Mouse (Mus musculus) E14TG2a.4 (cell line): ENCODE results near the gene Hic2.
"Not testable (repeated sequence)": the region's sequence is repeated elsewhere in the genome, so short reads cannot be mapped to it uniquely, and the experiment has no call there.

Experiments used
- H3K27me3 ChIP-seq: 2 replicates; pipeline ENCODE4 v1.6.1; 2014; ENCODE audit warnings: low read length, control low read depth; ENCODE audit not compliant: insufficient read depth
- H3K36me3 ChIP-seq: 2 replicates; pipeline ENCODE4 v1.6.1; 2014; ENCODE audit warnings: low read length, control low read depth; ENCODE audit not compliant: insufficient read depth
- H3K4me1 ChIP-seq: replicated peaks from 2 replicates; pipeline ENCODE4 v1.6.1; 2014; ENCODE audit warnings: low read depth, low read length, control low read depth
- H3K4me3 ChIP-seq: replicated peaks from 2 replicates; pipeline ENCODE4 v1.5.1; 2014; ENCODE audit warnings: mild to moderate bottlenecking, low read length
- H3K9me3 ChIP-seq: 2 replicates; pipeline ENCODE4 v1.6.1; 2014; ENCODE audit warnings: low read length, control low read depth
- CTCF ChIP-seq: conservative IDR thresholded peaks from 2 replicates; pipeline ENCODE4 v1.5.1; 2014; ENCODE audit warnings: low read length
- NANOG ChIP-seq: IDR thresholded peaks from 2 replicates; pipeline ENCODE4 v1.6.1; 2014; ENCODE audit warnings: borderline replicate concordance, low read length, mixed read lengths
- POU5F1 ChIP-seq: IDR thresholded peaks from 2 replicates; pipeline ENCODE4 v1.6.1; 2014; ENCODE audit warnings: low read length, borderline replicate concordance

Gene Hic2

GRCm38 (mm10) chr16:17226496-17226895 is 6.9 kb upstream of the Hic2 start:
- H3K27me3 ChIP-seq = peaks cover 2% of the 10 kb centered on the region; the same call in 1 of the 2 replicates
- no peaks in the 10 kb centered on the region for H3K9me3 ChIP-seq
- H3K4me1 ChIP-seq = peaks cover 22% of the 10 kb centered on the region
- H3K4me3 ChIP-seq = no peak overlapping the region
- no peak for TF ChIP-seq NANOG
- no peak for TF ChIP-seq POU5F1
- no peak for TF ChIP-seq CTCF
- H3K36me3 ChIP-seq = no peaks in the 10 kb centered on the region

DNA sequence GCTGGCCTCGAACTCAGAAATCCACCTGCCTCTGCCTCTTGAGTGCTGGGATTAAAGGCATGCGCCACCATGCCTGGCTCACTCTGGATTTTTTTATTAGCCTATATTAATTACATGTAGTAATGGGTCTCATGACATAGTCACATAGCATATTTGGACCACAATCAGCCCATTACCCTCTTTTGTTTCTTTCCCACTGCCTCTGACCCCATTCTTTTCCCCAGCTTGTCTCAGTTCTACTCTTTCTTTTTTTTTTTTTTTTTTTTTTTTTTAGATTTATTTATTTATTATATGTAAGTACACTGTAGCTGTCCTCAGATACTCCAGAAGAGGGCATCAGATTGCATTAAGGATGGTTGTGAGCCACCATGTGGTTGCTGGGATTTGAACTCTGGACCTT is 1.8 kb upstream of the Hic2 start:
- H3K9me3 ChIP-seq, H3K27me3 ChIP-seq, H3K36me3 ChIP-seq, H3K4me3 ChIP-seq: not testable (repeated sequence)
- H3K4me1 ChIP-seq = peaks cover 30% of the 10 kb centered on the region

DNA sequence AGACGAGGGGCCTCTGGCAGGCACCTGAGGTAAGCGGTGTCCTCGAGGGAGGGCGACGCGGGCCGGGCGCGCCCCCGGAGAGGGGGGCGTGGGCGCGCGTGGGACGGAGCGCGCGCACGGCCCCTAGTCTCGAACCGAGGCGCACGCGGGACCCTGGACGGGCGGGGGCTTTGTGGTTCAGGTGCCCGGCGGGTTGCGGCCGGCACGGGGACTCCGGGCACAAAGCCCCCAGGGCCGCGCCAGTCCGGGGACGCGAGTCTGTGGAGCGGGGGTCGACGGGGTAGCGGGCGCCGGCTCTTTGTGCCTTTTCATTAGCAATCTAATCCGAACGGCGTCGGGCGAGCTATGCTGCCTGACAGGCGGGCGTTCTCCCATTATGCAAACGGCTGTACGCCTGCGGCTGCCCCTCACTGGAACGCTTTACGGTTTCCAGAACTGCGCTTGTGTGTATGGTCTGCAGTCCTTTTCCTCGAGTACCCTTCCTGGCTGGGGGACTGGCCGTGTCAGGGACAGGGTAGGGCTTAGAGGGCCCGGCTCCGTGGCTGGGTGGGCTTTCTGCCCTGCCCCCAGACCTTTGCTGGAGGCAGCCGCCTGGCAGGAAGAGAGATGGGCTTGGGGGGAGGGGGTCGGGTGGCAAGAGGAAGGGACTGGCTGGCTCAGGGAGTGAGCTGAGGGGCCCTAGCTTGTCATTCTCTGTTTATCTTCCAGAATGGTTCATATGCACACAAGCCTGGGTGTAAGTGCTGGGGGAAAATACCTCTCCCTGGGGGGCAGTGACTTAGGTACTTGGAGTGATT is 528 bp downstream of the Hic2 start:
- Histone ChIP-seq H3K4me3 (peak overlapping the region; percentile 97), H3K36me3 (peaks cover 29% of the 10 kb centered on the region), H3K27me3 (peaks cover 2% of the 10 kb centered on the region; the same call in 1 of the 2 replicates), H3K4me1 (peaks cover 53% of the 10 kb centered on the region), H3K9me3 (no peaks in the 10 kb centered on the region)
- no peak for TF ChIP-seq POU5F1
- no peak; the same call in 1 of the 2 replicates for TF ChIP-seq NANOG
- TF ChIP-seq CTCF = no peak

- Histone ChIP-seq H3K4me1 (peaks cover 59% of the 10 kb centered on the region), H3K27me3 (peaks cover 2% of the 10 kb centered on the region; the same call in 1 of the 2 replicates), H3K4me3 (peak overlapping the region; percentile 97), H3K36me3 (peaks cover 31% of the 10 kb centered on the region), H3K9me3 (no peaks in the 10 kb centered on the region)
- no peak for TF ChIP-seq NANOG
- TF ChIP-seq CTCF = no peak
- TF ChIP-seq POU5F1 = no peak
Measured at GRCm38 (mm10) chr16:17234499-17234895, 1.1 kb downstream of the Hic2 start.

- no peaks in the 10 kb centered on the region for H3K27me3 ChIP-seq
- peak overlapping the region; percentile 97 for H3K4me3 ChIP-seq
- H3K4me1 ChIP-seq = peaks cover 65% of the 10 kb centered on the region
- TF ChIP-seq CTCF = no peak
- no peak for TF ChIP-seq POU5F1
- TF ChIP-seq NANOG = no peak
- H3K9me3 ChIP-seq = no peaks in the 10 kb centered on the region
- H3K36me3 ChIP-seq = peaks cover 37% of the 10 kb centered on the region
Measured at GRCm38 (mm10) chr16:17234916-17235665, 1.7 kb downstream of the Hic2 start.

GRCm38 (mm10) chr16:17237634-17238033 is 4.3 kb downstream of the Hic2 start:
- H3K4me1 ChIP-seq = peaks cover 83% of the 10 kb centered on the region
- H3K27me3 ChIP-seq = no peaks in the 10 kb centered on the region
- TF ChIP-seq NANOG (no peak), CTCF (no peak), POU5F1 (no peak)
- no peak overlapping the region for H3K4me3 ChIP-seq
- peaks cover 38% of the 10 kb centered on the region for H3K36me3 ChIP-seq
- no peaks in the 10 kb centered on the region for H3K9me3 ChIP-seq

- H3K9me3 ChIP-seq = no peaks in the 10 kb centered on the region
- H3K27me3 ChIP-seq = no peaks in the 10 kb centered on the region
- TF ChIP-seq NANOG = no peak
- TF ChIP-seq POU5F1 = no peak
- H3K4me1 ChIP-seq = peaks cover 99% of the 10 kb centered on the region
- H3K36me3 ChIP-seq = peaks cover 41% of the 10 kb centered on the region
- no peak overlapping the region for H3K4me3 ChIP-seq
Measured at GRCm38 (mm10) chr16:17239409-17239808, 6.0 kb downstream of the Hic2 start.

DNA sequence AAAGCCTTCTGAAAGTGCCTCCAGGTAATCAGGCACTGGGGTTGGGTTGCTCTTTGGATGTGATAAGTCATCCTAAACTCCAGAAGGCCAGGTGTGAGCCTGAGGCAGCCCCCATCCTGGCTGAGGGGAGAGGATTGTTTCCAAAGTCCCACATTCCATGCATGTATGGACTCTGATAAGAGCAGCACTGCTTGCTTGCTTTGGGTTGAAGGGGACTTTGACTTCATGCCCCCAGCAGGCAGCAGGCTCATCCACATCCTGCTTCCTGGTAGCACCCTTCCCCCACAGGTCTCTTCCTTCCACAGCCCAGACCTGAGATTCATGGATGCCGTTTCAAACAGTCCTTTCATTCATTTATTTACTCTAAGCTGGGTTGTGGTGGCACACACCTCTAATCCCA is 10.4 kb downstream of the Hic2 start:
- Histone ChIP-seq H3K4me3 (peak overlapping the region; percentile 39), H3K4me1 (peaks cover 99% of the 10 kb centered on the region), H3K9me3 (no peaks in the 10 kb centered on the region), H3K36me3 (peaks cover 33% of the 10 kb centered on the region), H3K27me3 (no peaks in the 10 kb centered on the region)
- TF ChIP-seq NANOG (no peak), CTCF (no peak), POU5F1 (no peak)
